Mouse (Mus musculus): Measurements from ENCODE around the gene Coro1b.

- TF ChIP-seq CTCF (IDR thresholded peaks at IDR 0.05; ENCODE audit: borderline replicate concordance, insufficient read depth, low read depth, low read length) = no peak
- TF ChIP-seq POLR2A (IDR thresholded peaks at IDR 0.05; ENCODE audit: borderline replicate concordance, insufficient read depth, low read length) = no peak
Measured at GRCm38 (mm10) chr19:4147022-4147405, 1.4 kb upstream of the Coro1b start.

Data from cerebellum, adult 2 months (tissue).